Mouse (Mus musculus): ENCODE results near the gene Slc9b1. TPM values are rescaled to one million over a fixed set of nuclear protein-coding genes. Genes with fewer than 3 reads are reported as not detected.
A peak's percentile ranks its signal among the peaks of the same experiment; 100 is the strongest.

Gene Slc9b1
- polyA plus RNA-seq, 1 experiment from 2014 or later, result not detected

- Histone ChIP-seq H3K27ac (peak overlapping the region; percentile 98), H3K36me3 (0 out of 2 replicates have a peak, but pooled peaks cover 10% of the 10 kb centered on the region), H3K4me1 (replicated peaks) (peaks cover 23% of the 10 kb centered on the region), H3K9me3 (no peaks in the 10 kb centered on the region), H3K4me3 (peak overlapping the region; percentile 76), H3K27me3 (ENCODE audit: insufficient read depth, poor library complexity, severe bottlenecking) (no peaks in the 10 kb centered on the region)
- 37% methylated on average over 8 of the region's 8 CpGs for WGBS
- DNase-seq (ENCODE audit: low spot score), result no peak
Observed at GRCm38 (mm10) chr3:135422232-135422855, 74.5 kb downstream of the Slc9b1 start.

GRCm38 (mm10) chr3:135422856-135423607 lies 75.2 kb downstream of the Slc9b1 start:
- H3K4me1 ChIP-seq (replicated peaks), result peaks cover 23% of the 10 kb centered on the region
- peak overlapping the region; percentile 98 for H3K27ac ChIP-seq
- H3K36me3 ChIP-seq, result 0 out of 2 replicates have a peak, but pooled peaks cover 7% of the 10 kb centered on the region
- H3K4me3 ChIP-seq, result peak overlapping the region; percentile 76
- no peaks in the 10 kb centered on the region for H3K9me3 ChIP-seq
- DNase-seq (ENCODE audit: low spot score), result peak; percentile 88
- H3K27me3 ChIP-seq (ENCODE audit: insufficient read depth, poor library complexity, severe bottlenecking), result no peaks in the 10 kb centered on the region
- under 1% methylated on average over 103 of the region's 103 CpGs for WGBS

GRCm38 (mm10) chr3:135423608-135424212 lies 75.9 kb downstream of the Slc9b1 start, which contains the start of gene Cisd2:
TSS of gene Cisd2 (minus strand) at chr3:135423925.
- 7% methylated on average over 8 of the region's 8 CpGs for WGBS
- Histone ChIP-seq H3K36me3 (0 out of 2 replicates have a peak, but pooled peaks cover 5% of the 10 kb centered on the region), H3K27me3 (ENCODE audit: insufficient read depth, poor library complexity, severe bottlenecking) (no peaks in the 10 kb centered on the region), H3K4me1 (replicated peaks) (peaks cover 23% of the 10 kb centered on the region), H3K4me3 (peak within 1 kb of the TSS; percentile 76), H3K9me3 (no peaks in the 10 kb centered on the region), H3K27ac (peak within 1 kb of the TSS; percentile 98)
- no peak for DNase-seq (ENCODE audit: low spot score)

- peaks cover 25% of the 10 kb centered on the region for H3K36me3 ChIP-seq
- DNase-seq (ENCODE audit: low spot score), result no peak
- peak overlapping the region; percentile 96 for H3K4me3 ChIP-seq
- no peaks in the 10 kb centered on the region for H3K27me3 ChIP-seq (ENCODE audit: insufficient read depth, poor library complexity, severe bottlenecking)
- H3K9me3 ChIP-seq, result no peaks in the 10 kb centered on the region
- peaks cover 26% of the 10 kb centered on the region for H3K4me1 ChIP-seq (replicated peaks)
- 44% methylated on average over 14 of the region's 14 CpGs for WGBS
- H3K27ac ChIP-seq, result peak overlapping the region; percentile 100
Observed at GRCm38 (mm10) chr3:135436901-135437616, 89.2 kb downstream of the Slc9b1 start.

GRCm38 (mm10) chr3:135437758-135438495 lies 90.1 kb downstream of the Slc9b1 start, which contains the start of gene Ube2d3:
TSS of gene Ube2d3 (plus strand) at chr3:135438149.
- Histone ChIP-seq H3K9me3 (no peaks in the 10 kb centered on the region), H3K36me3 (peaks cover 32% of the 10 kb centered on the region), H3K27me3 (ENCODE audit: insufficient read depth, poor library complexity, severe bottlenecking) (no peaks in the 10 kb centered on the region), H3K4me3 (peak within 1 kb of the TSS; percentile 96), H3K27ac (peak within 1 kb of the TSS; percentile 100), H3K4me1 (replicated peaks) (peaks cover 29% of the 10 kb centered on the region)
- DNase-seq (ENCODE audit: low spot score), result peak; percentile 100
- under 1% methylated on average over 56 of the region's 56 CpGs for WGBS

- Histone ChIP-seq H3K9me3 (no peaks in the 10 kb centered on the region), H3K36me3 (peaks cover 34% of the 10 kb centered on the region)
Observed at GRCm38 (mm10) chr3:135438531-135438912, 90.7 kb downstream of the Slc9b1 start.

GRCm38 (mm10) chr3:135438913-135439531 lies 91.2 kb downstream of the Slc9b1 start:
- WGBS, result under 1% methylated on average over 70 of the region's 76 CpGs
- Histone ChIP-seq H3K27ac (peak overlapping the region; percentile 100), H3K4me1 (replicated peaks) (peaks cover 29% of the 10 kb centered on the region), H3K27me3 (ENCODE audit: insufficient read depth, poor library complexity, severe bottlenecking) (no peaks in the 10 kb centered on the region), H3K9me3 (no peaks in the 10 kb centered on the region), H3K4me3 (peak overlapping the region; percentile 96), H3K36me3 (peaks cover 39% of the 10 kb centered on the region)
- DNase-seq (ENCODE audit: low spot score), result peak; percentile 81

More at GRCm38 (mm10) chr3:135438531-135438912, 90.7 kb downstream of the Slc9b1 start:
- WGBS, result 0% methylated on average over 48 of the region's 50 CpGs
- no peaks in the 10 kb centered on the region for H3K27me3 ChIP-seq (ENCODE audit: insufficient read depth, poor library complexity, severe bottlenecking)
- peak; percentile 94 for DNase-seq (ENCODE audit: low spot score)
- H3K27ac ChIP-seq, result peak overlapping the region; percentile 100
- peak overlapping the region; percentile 96 for H3K4me3 ChIP-seq
- peaks cover 29% of the 10 kb centered on the region for H3K4me1 ChIP-seq (replicated peaks)

GRCm38 (mm10) chr3:135439651-135440050 lies 91.8 kb downstream of the Slc9b1 start:
- H3K9me3 ChIP-seq, result no peaks in the 10 kb centered on the region
- no peak for DNase-seq (ENCODE audit: low spot score)
- 6% methylated on average over 15 of the region's 15 CpGs for whole genome bisulfite sequencing
- H3K27me3 ChIP-seq (ENCODE audit: insufficient read depth, poor library complexity, severe bottlenecking), result no peaks in the 10 kb centered on the region
- H3K27ac ChIP-seq, result peak overlapping the region; percentile 100
- peaks cover 45% of the 10 kb centered on the region for H3K36me3 ChIP-seq
- H3K4me1 ChIP-seq (replicated peaks), result peaks cover 29% of the 10 kb centered on the region
- H3K4me3 ChIP-seq, result peak overlapping the region; percentile 96

- no peak for DNase-seq (ENCODE audit: low spot score)
- Histone ChIP-seq H3K27ac (peak overlapping the region; percentile 100; the same call in 1 of the 2 replicates), H3K4me3 (peak overlapping the region; percentile 96), H3K4me1 (replicated peaks) (peaks cover 29% of the 10 kb centered on the region), H3K36me3 (peaks cover 51% of the 10 kb centered on the region), H3K27me3 (ENCODE audit: insufficient read depth, poor library complexity, severe bottlenecking) (no peaks in the 10 kb centered on the region), H3K9me3 (no peaks in the 10 kb centered on the region)
- WGBS, result 37% methylated on average over 7 of the region's 7 CpGs
Observed at GRCm38 (mm10) chr3:135440221-135440620, 92.4 kb downstream of the Slc9b1 start.

GRCm38 (mm10) chr3:135440621-135441020 lies 92.8 kb downstream of the Slc9b1 start:
- H3K27ac ChIP-seq, result no peak overlapping the region
- no peaks in the 10 kb centered on the region for H3K27me3 ChIP-seq (ENCODE audit: insufficient read depth, poor library complexity, severe bottlenecking)
- H3K36me3 ChIP-seq, result peaks cover 54% of the 10 kb centered on the region
- H3K4me3 ChIP-seq, result peak overlapping the region; percentile 96
- no peaks in the 10 kb centered on the region for H3K9me3 ChIP-seq
- no peak for DNase-seq (ENCODE audit: low spot score)
- H3K4me1 ChIP-seq (replicated peaks), result peaks cover 29% of the 10 kb centered on the region
- 69% methylated on average over 10 of the region's 10 CpGs for WGBS

- DNase-seq (ENCODE audit: low spot score), result no peak
- no peaks in the 10 kb centered on the region for H3K27me3 ChIP-seq (ENCODE audit: insufficient read depth, poor library complexity, severe bottlenecking)
Observed at GRCm38 (mm10) chr3:135444930-135445329, 97.1 kb downstream of the Slc9b1 start.

More at GRCm38 (mm10) chr3:135444930-135445329, 97.1 kb downstream of the Slc9b1 start:
- Histone ChIP-seq H3K4me3 (no peak overlapping the region), H3K9me3 (no peaks in the 10 kb centered on the region), H3K4me1 (replicated peaks) (peaks cover 19% of the 10 kb centered on the region), H3K36me3 (peaks cover 89% of the 10 kb centered on the region), H3K27ac (no peak overlapping the region)
